Comparison of ENCODE assay signal across 8 mouse cellular contexts in genomic region chr3:152315613-152316012, GRCm38 (mm10). TPM values are rescaled to one million over a fixed set of nuclear protein-coding genes. Genes with fewer than 3 reads are reported as not detected.
A peak's percentile ranks its signal among the peaks of the same experiment; 100 is the strongest.
DNase-seq lines count a peak whose midpoint lies in the region; ATAC-seq and TF ChIP-seq lines count a peak whose summit lies in the region.

No protein-coding gene starts in this region.

- H3K36me3 ChIP-seq in embryonic facial prominence, embryonic 12.5 days = peaks cover 3% of the 10 kb centered on the region
- H3K36me3 ChIP-seq in heart, adult 2 months (ENCODE audit: control insufficient read depth, insufficient read depth, low read length) = no peaks in the 10 kb centered on the region
- no peaks in the 10 kb centered on the region; the same call in 1 of the 2 replicates for H3K36me3 ChIP-seq in limb, embryonic 11.5 days (ENCODE audit: control insufficient read depth, insufficient read depth, low read length)
- H3K36me3 ChIP-seq in midbrain, embryonic 14.5 days (ENCODE audit: control insufficient read depth, insufficient read depth, low read length) = peaks cover 20% of the 10 kb centered on the region

- H3K4me3 ChIP-seq in embryonic facial prominence, embryonic 12.5 days = no peak overlapping the region
- H3K4me3 ChIP-seq in heart, adult 2 months = no peak overlapping the region
- H3K4me3 ChIP-seq in limb, embryonic 11.5 days (ENCODE audit: low read depth, low read length) = no peak overlapping the region
- no peak overlapping the region for H3K4me3 ChIP-seq in midbrain, embryonic 14.5 days (replicated peaks; ENCODE audit: low read depth, low read length)

- intact Hi-C loops in heart, adult 2 months (cut with DNase I) = loop anchor here (1.0 to 10.0 kb wide), 2 partner anchors 56 to 201 kb away; no protein-coding TSS in a partner anchor

- 0 out of 2 replicates have a peak, but pooled peaks have one; percentile 99 for TF ChIP-seq CTCF in heart, adult 2 months (IDR thresholded peaks at IDR 0.05)

- no peak overlapping the region for H3K27ac ChIP-seq in embryonic facial prominence, embryonic 12.5 days
- no peak overlapping the region; the same call in 1 of the 2 replicates for H3K27ac ChIP-seq in heart, adult 2 months
- H3K27ac ChIP-seq in limb, embryonic 11.5 days (replicated peaks; ENCODE audit: low read depth, low read length) = no peak overlapping the region
- H3K27ac ChIP-seq in midbrain, embryonic 14.5 days (replicated peaks; ENCODE audit: low read depth, low read length) = no peak overlapping the region

- TF ChIP-seq EP300 in heart, adult 2 months (IDR thresholded peaks at IDR 0.05; ENCODE audit: insufficient read depth, low read depth, low read length) = peak; percentile 97

- H3K4me2 ChIP-seq in embryonic facial prominence, embryonic 12.5 days (replicated peaks) = no peak overlapping the region
- no peak overlapping the region for H3K4me2 ChIP-seq in limb, embryonic 11.5 days (ENCODE audit: low read depth, severe bottlenecking)
- H3K4me2 ChIP-seq in midbrain, embryonic 14.5 days (ENCODE audit: low read length) = no peak overlapping the region

- ATAC-seq in embryonic facial prominence, embryonic 12.5 days (ENCODE audit: insufficient number of reproducible peaks, insufficient read depth, low FRiP score, low TSS enrichment) = peak; percentile 86
- ATAC-seq in limb, embryonic 11.5 days (ENCODE audit: insufficient number of reproducible peaks, low FRiP score, low TSS enrichment, low read depth) = peak; percentile 73; the same call in 1 of the 2 replicates
- ATAC-seq in midbrain, embryonic 14.5 days (ENCODE audit: low FRiP score, low TSS enrichment) = peak; percentile 74; the same call in 1 of the 2 replicates

- H3K4me1 ChIP-seq in embryonic facial prominence, embryonic 12.5 days = no peaks in the 10 kb centered on the region
- H3K4me1 ChIP-seq in heart, adult 2 months (ENCODE audit: control insufficient read depth, insufficient read depth, low read length) = no peaks in the 10 kb centered on the region
- no peaks in the 10 kb centered on the region for H3K4me1 ChIP-seq in limb, embryonic 11.5 days (ENCODE audit: control insufficient read depth, insufficient read depth, low read length)
- no peaks in the 10 kb centered on the region for H3K4me1 ChIP-seq in midbrain, embryonic 14.5 days (ENCODE audit: control insufficient read depth, insufficient read depth, low read length)

- no peak for TF ChIP-seq POLR2A in heart, adult 2 months (IDR thresholded peaks at IDR 0.05; ENCODE audit: insufficient read depth, low read depth, low read length)

- H3K9me3 ChIP-seq in embryonic facial prominence, embryonic 12.5 days = no peaks in the 10 kb centered on the region
- H3K9me3 ChIP-seq in limb, embryonic 11.5 days (ENCODE audit: control insufficient read depth, low read length) = no peaks in the 10 kb centered on the region
- H3K9me3 ChIP-seq in midbrain, embryonic 14.5 days (ENCODE audit: control insufficient read depth, low read length) = no peaks in the 10 kb centered on the region

- peak; percentile 91 for DNase-seq in 416B (ENCODE audit: low read depth)
- peak; percentile 87 to 91 for DNase-seq in adrenal gland, postnatal 36 days
- DNase-seq in heart, adult 2 months = peak; percentile 84 to 86
- DNase-seq in kidney, adult 18-20 months = peak; percentile 83
- DNase-seq in limb, embryonic 11.5 days (ENCODE audit: low spot score) = peak; percentile 89
- peak; percentile 82 for DNase-seq in midbrain, embryonic 14.5 days
- peak; percentile 64 for DNase-seq in spleen, adult 12 weeks (ENCODE audit: low spot score)

- H3K79me2 ChIP-seq in heart, adult 2 months (replicated peaks; ENCODE audit: control insufficient read depth, insufficient read depth, low read length) = no peaks in the 10 kb centered on the region

- H3K27me3 ChIP-seq in embryonic facial prominence, embryonic 12.5 days = no peaks in the 10 kb centered on the region
- no peaks in the 10 kb centered on the region for H3K27me3 ChIP-seq in heart, adult 2 months (ENCODE audit: control insufficient read depth, insufficient read depth, low read length)
- no peaks in the 10 kb centered on the region for H3K27me3 ChIP-seq in limb, embryonic 11.5 days (ENCODE audit: control insufficient read depth, insufficient read depth, low read length)
- no peaks in the 10 kb centered on the region for H3K27me3 ChIP-seq in midbrain, embryonic 14.5 days (ENCODE audit: control insufficient read depth, insufficient read depth, low read length)

- 12% methylated on average over 7 of the region's 7 CpGs for WGBS in embryonic facial prominence, embryonic 12.5 days
- WGBS in heart, adult 2 months = 3% methylated on average over 7 of the region's 7 CpGs
- 13% methylated on average over 7 of the region's 7 CpGs for WGBS in limb, embryonic 11.5 days
- 11% methylated on average over 7 of the region's 7 CpGs for WGBS in midbrain, embryonic 14.5 days

- no peak overlapping the region for H3K9ac ChIP-seq in embryonic facial prominence, embryonic 12.5 days
- no peak overlapping the region for H3K9ac ChIP-seq in heart, adult 2 months (ENCODE audit: low read depth, low read length)
- H3K9ac ChIP-seq in limb, embryonic 11.5 days (ENCODE audit: low read length) = no peak overlapping the region
- no peak overlapping the region for H3K9ac ChIP-seq in midbrain, embryonic 14.5 days (replicated peaks; ENCODE audit: low read length)

RNA-seq across cellular contexts. Expression of gene Miga1, which starts 24.6 kb away (rescaled TPM):
- 10 to 100 TPM in 1 of 2 experiments, 1 to 10 TPM in 1; 9.7 to 12.1 TPM for total RNA-seq in adrenal gland, postnatal 36 days (2021)
- 24.7 and 24.8 TPM in 2 replicates for polyA plus RNA-seq in embryonic facial prominence, embryonic 12.5 days (2016; fragmentation: Nextera tagmentation; extraction: Ambion mirVana)
- 10 to 100 TPM; 11.0 to 12.6 TPM for total RNA-seq in heart, adult 2 months (2021)
- 4.2 and 10.2 TPM in 2 replicates for polyA plus RNA-seq in heart, adult 2 months (2012; rRNA removed)
- polyA plus RNA-seq in limb, embryonic 11.5 days (2014; fragmentation: Nextera tagmentation; extraction: Ambion mirVana) = 21.4 and 21.8 TPM in 2 replicates
- polyA plus RNA-seq in midbrain, embryonic 14.5 days (2014; fragmentation: Nextera tagmentation; extraction: Ambion mirVana) = 19.3 and 23.7 TPM in 2 replicates

RNA-seq across cellular contexts. Expression of gene Usp33, which starts 30.7 kb away (rescaled TPM):
- 10 to 100 TPM; 84.3 to 95.8 TPM for total RNA-seq in adrenal gland, postnatal 36 days (2021)
- polyA plus RNA-seq in embryonic facial prominence, embryonic 12.5 days (2016; fragmentation: Nextera tagmentation; extraction: Ambion mirVana) = 51.1 and 56.7 TPM in 2 replicates
- total RNA-seq in heart, adult 2 months (2021) = 10 to 100 TPM; 23.1 to 24.3 TPM
- 9.0 and 19.6 TPM in 2 replicates for polyA plus RNA-seq in heart, adult 2 months (2012; rRNA removed)
- 55.7 and 56.8 TPM in 2 replicates for polyA plus RNA-seq in limb, embryonic 11.5 days (2014; fragmentation: Nextera tagmentation; extraction: Ambion mirVana)
- polyA plus RNA-seq in midbrain, embryonic 14.5 days (2014; fragmentation: Nextera tagmentation; extraction: Ambion mirVana) = 76.0 and 117 TPM in 2 replicates

RNA-seq across cellular contexts. Expression of gene Nexn, which starts 49.5 kb away (rescaled TPM):
- total RNA-seq in adrenal gland, postnatal 36 days (2021) = 1 to 10 TPM; 2.2 to 3.9 TPM
- 10.1 and 13.1 TPM in 2 replicates for polyA plus RNA-seq in embryonic facial prominence, embryonic 12.5 days (2016; fragmentation: Nextera tagmentation; extraction: Ambion mirVana)
- total RNA-seq in heart, adult 2 months (2021) = 100 to 1,000 TPM; 316 to 339 TPM
- polyA plus RNA-seq in heart, adult 2 months (2012; rRNA removed) = 16.4 and 27.2 TPM in 2 replicates
- polyA plus RNA-seq in limb, embryonic 11.5 days (2014; fragmentation: Nextera tagmentation; extraction: Ambion mirVana) = 8.7 and 9.1 TPM in 2 replicates
- 1.7 and 2.2 TPM in 2 replicates for polyA plus RNA-seq in midbrain, embryonic 14.5 days (2014; fragmentation: Nextera tagmentation; extraction: Ambion mirVana)
